Comparison of ENCODE assay signal across 22 mouse cellular contexts in the genomic region with DNA sequence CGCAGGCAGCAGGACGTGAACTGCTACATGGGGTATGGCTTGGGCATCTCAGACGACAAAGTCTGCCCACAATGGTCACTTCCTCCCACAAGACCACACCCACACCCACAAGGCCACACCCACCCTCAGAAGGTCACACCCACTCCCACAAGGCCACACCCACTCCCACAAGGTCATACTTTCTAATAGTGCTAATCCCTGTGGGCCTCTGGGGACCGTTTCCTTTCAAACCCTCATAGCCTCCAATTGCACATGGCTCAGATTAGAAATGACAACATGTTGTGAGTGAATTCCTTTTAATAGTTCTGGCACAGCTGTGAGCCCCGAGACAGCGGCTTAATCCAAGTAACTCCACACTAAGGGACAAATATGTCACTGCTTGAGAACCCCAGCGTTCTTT. TPM values are rescaled to one million over a fixed set of nuclear protein-coding genes. Genes with fewer than 3 reads are reported as not detected.
DNase-seq lines count a peak whose midpoint lies in the region; ATAC-seq lines count a peak whose summit lies in the region.
"Had no signal": no experiment of that assay in that cellular context is flagged by ENCODE, and none has a peak within 500 bp of the region (broad histone marks: within the 10 kb centered on the region; RNA-seq: fewer than 3 reads in every experiment).

No protein-coding gene starts in this region.

- WGBS in embryonic facial prominence, embryonic 14.5 days: 84% methylated on average over 7 of the region's 7 CpGs
- WGBS in embryonic facial prominence, embryonic 10.5 days: 91% methylated on average over 7 of the region's 7 CpGs
- 91% methylated on average over 7 of the region's 7 CpGs for WGBS in hindbrain, embryonic 13.5 days

- H3K9me3 ChIP-seq in embryonic facial prominence, embryonic 14.5 days (ENCODE audit: control insufficient read depth, low read length): no peaks in the 10 kb centered on the region
- no peaks in the 10 kb centered on the region for H3K9me3 ChIP-seq in embryonic facial prominence, embryonic 10.5 days
- H3K9me3 ChIP-seq in hindbrain, embryonic 13.5 days: no peaks in the 10 kb centered on the region
- H3K9me3 ChIP-seq: liver, embryonic 13.5 days; lung, embryonic 15.5 days; stomach, embryonic 15.5 days had no signal

- H3K9ac ChIP-seq in embryonic facial prominence, embryonic 14.5 days (ENCODE audit: low read depth, low read length): no peak overlapping the region
- no peak overlapping the region for H3K9ac ChIP-seq in hindbrain, embryonic 13.5 days
- H3K9ac ChIP-seq: forebrain, postnatal 0 days; liver, embryonic 13.5 days; lung, embryonic 15.5 days; stomach, embryonic 15.5 days had no signal

- no peaks in the 10 kb centered on the region for H3K27me3 ChIP-seq in embryonic facial prominence, embryonic 14.5 days (replicated peaks; ENCODE audit: control insufficient read depth, insufficient read depth, low read length)
- no peaks in the 10 kb centered on the region for H3K27me3 ChIP-seq in embryonic facial prominence, embryonic 10.5 days (replicated peaks; ENCODE audit: low read depth, poor library complexity, severe bottlenecking)
- H3K27me3 ChIP-seq in hindbrain, embryonic 13.5 days: no peaks in the 10 kb centered on the region
- H3K27me3 ChIP-seq: liver, embryonic 13.5 days; lung, embryonic 15.5 days; stomach, embryonic 15.5 days had no signal

- DNase-seq in embryonic facial prominence, embryonic 14.5 days (ENCODE audit: low spot score): peak; percentile 54
- DNase-seq in embryonic facial prominence, embryonic 10.5 days (ENCODE audit: low spot score): no peak
- DNase-seq in lung, postnatal 10 days: peak; percentile 54
- no peak for DNase-seq in lung, postnatal 36 days
- DNase-seq in skeletal muscle tissue, adult 2 months (ENCODE audit: low read depth, low spot score): peak; percentile 80
- no peak for DNase-seq in testis, postnatal 10 days (ENCODE audit: low spot score)
- DNase-seq: B cell, adult 2 months; cerebellum, postnatal 10 days; forebrain, postnatal 0 days; liver, embryonic 13.5 days; right cerebral cortex, adult 18-20 months; spleen, adult 18-20 months had no signal

- no peak overlapping the region for H3K4me2 ChIP-seq in embryonic facial prominence, embryonic 14.5 days (ENCODE audit: low read depth, low read length)
- H3K4me2 ChIP-seq in hindbrain, embryonic 13.5 days: no peak overlapping the region
- H3K4me2 ChIP-seq: liver, embryonic 13.5 days; lung, embryonic 15.5 days; stomach, embryonic 15.5 days had no signal

- ATAC-seq in embryonic facial prominence, embryonic 14.5 days (ENCODE audit: low read depth): no peak
- ATAC-seq in granulocyte monocyte progenitor cell, adult 5-6 weeks (replicated peaks; ENCODE audit: poor library complexity, severe bottlenecking): peak; percentile 33; the same call in 1 of the 2 replicates
- no peak for ATAC-seq in hindbrain, embryonic 13.5 days (ENCODE audit: low FRiP score)
- ATAC-seq: activated CD4-positive, CD25-positive, alpha-beta regulatory T cell, adult 4 months; forebrain, postnatal 0 days; hindbrain, embryonic 16.5 days; intestine, postnatal 0 days had no signal

- H3K36me3 ChIP-seq in embryonic facial prominence, embryonic 14.5 days (ENCODE audit: control insufficient read depth, insufficient read depth, low read length): 0 out of 2 replicates have a peak, but pooled peaks cover 16% of the 10 kb centered on the region
- peaks cover 22% of the 10 kb centered on the region for H3K36me3 ChIP-seq in embryonic facial prominence, embryonic 10.5 days (replicated peaks)
- no peaks in the 10 kb centered on the region for H3K36me3 ChIP-seq in hindbrain, embryonic 13.5 days
- H3K36me3 ChIP-seq: liver, embryonic 13.5 days had no signal

- peaks cover 14% of the 10 kb centered on the region for H3K4me1 ChIP-seq in embryonic facial prominence, embryonic 14.5 days (ENCODE audit: control insufficient read depth, insufficient read depth, low read length)
- peaks cover 29% of the 10 kb centered on the region for H3K4me1 ChIP-seq in embryonic facial prominence, embryonic 10.5 days
- H3K4me1 ChIP-seq in hindbrain, embryonic 13.5 days (replicated peaks): peaks cover 22% of the 10 kb centered on the region
- H3K4me1 ChIP-seq: liver, embryonic 13.5 days had no signal

- no peak overlapping the region for H3K27ac ChIP-seq in embryonic facial prominence, embryonic 14.5 days (replicated peaks; ENCODE audit: low read depth, low read length)
- no peak overlapping the region for H3K27ac ChIP-seq in embryonic facial prominence, embryonic 10.5 days (replicated peaks)
- H3K27ac ChIP-seq in hindbrain, embryonic 13.5 days: no peak overlapping the region
- H3K27ac ChIP-seq: kidney, postnatal 0 days; layer of hippocampus, adult 2 months; liver, embryonic 13.5 days; stomach, embryonic 15.5 days had no signal

- H3K4me3 ChIP-seq in embryonic facial prominence, embryonic 14.5 days (ENCODE audit: low read depth, low read length): no peak overlapping the region
- no peak overlapping the region for H3K4me3 ChIP-seq in embryonic facial prominence, embryonic 10.5 days
- H3K4me3 ChIP-seq in hindbrain, embryonic 13.5 days: no peak overlapping the region
- H3K4me3 ChIP-seq: erythroblast, embryonic 14.5 days; layer of hippocampus, adult 2 months; liver, embryonic 13.5 days; lung, embryonic 15.5 days; stomach, embryonic 15.5 days had no signal

RNA-seq across cellular contexts. Expression of a gene that starts 39.1 kb away (rescaled TPM):
- polyA plus RNA-seq in embryonic facial prominence, embryonic 14.5 days (2014; fragmentation: Nextera tagmentation; extraction: Ambion mirVana): 17.7 and 17.8 TPM in 2 replicates
- 10.1 and 11.0 TPM in 2 replicates for polyA plus RNA-seq in embryonic facial prominence, embryonic 10.5 days (2016; fragmentation: Nextera tagmentation; extraction: Ambion mirVana)
- 25.4 and 28.7 TPM in 2 replicates for total RNA-seq in granulocyte monocyte progenitor cell, adult 5-6 weeks (2014; fragmentation: Nextera tagmentation)
- 6.5 and 7.9 TPM in 2 replicates for total RNA-seq in granulocyte monocyte progenitor cell, adult 5-6 weeks (2017)
- polyA plus RNA-seq in hindbrain, embryonic 13.5 days (2015; fragmentation: Nextera tagmentation; extraction: Ambion mirVana): 7.3 and 8.1 TPM in 2 replicates

Comparison
In these comparisons a context has a peak if more than half of its experiments do, and no peak if none do; other contexts are left out.
1. DNase-seq: peak in embryonic facial prominence, embryonic 14.5 days (single experiment), lung, postnatal 10 days (single experiment) and skeletal muscle tissue, adult 2 months (single experiment); none in embryonic facial prominence, embryonic 10.5 days (single experiment), lung, postnatal 36 days (single experiment) and testis, postnatal 10 days (single experiment).